Mouse (Mus musculus) mesoderm, embryonic 11.5 days (tissue): ENCODE measurements at regions not wholly inside any gene's neighbourhood (a gene's known extent, or its start where the extent isn't known, plus 50 kb on each side); places are given as distances from the start of the nearest gene placed in this dataset.
A peak's percentile ranks its signal among the peaks of the same experiment; 100 is the strongest.
"Not testable (repeated sequence)": the region's sequence is repeated elsewhere in the genome, so short reads cannot be mapped to it uniquely, and the experiment has no call there.

Experiments used
- DNase-seq: peaks from one replicate; pipeline ENCODE4 v3.0.0-alpha.2; 2012; ENCODE audit warnings: low read depth, low spot score

- peak; percentile 76 for DNase-seq
These were observed 69.9 kb upstream of the Zfp825 start for GRCm38 (mm10) chr13:74563483-74564330.

- DNase-seq, result not testable (repeated sequence)
These were observed 70.5 kb upstream of the Zfp825 start for GRCm38 (mm10) chr13:74564331-74564727.

GRCm38 (mm10) chr13:74569967-74570366 lies 69.4 kb upstream of the Erap1 start:
- not testable (repeated sequence) for DNase-seq
